Mouse (Mus musculus) midbrain, postnatal 0 days (tissue): Measurements from ENCODE around the gene Snd1. TPM values are rescaled to one million over a fixed set of nuclear protein-coding genes. Genes with fewer than 3 reads are reported as not detected.

Experiments
- ATAC-seq: fragments of 200-750 bp; cut with Nextera tagmentation; 2 replicates; pipeline ENCODE4 v1.8.0; 2017; ENCODE audit warnings: moderate number of reproducible peaks, mild to moderate bottlenecking, moderate TSS enrichment, moderate library complexity; ENCODE audit not compliant: low FRiP score
- DNase-seq: peaks from one replicate; pipeline ENCODE4 v3.0.0-alpha.2; 2015; ENCODE audit warnings: low spot score
- H3K27ac ChIP-seq: fragments of 300-500 bp; sonication (generic); 2 replicates; pipeline ENCODE4 v1.5.1; 2014; ENCODE audit warnings: low read depth, mild to moderate bottlenecking, low read length, mixed read lengths
- H3K27me3 ChIP-seq: fragments of 300-500 bp; sonication (generic); 2 replicates; pipeline ENCODE4 v1.6.1; 2014; ENCODE audit warnings: low read length, control low read depth, mixed read lengths; ENCODE audit not compliant: insufficient read depth
- H3K36me3 ChIP-seq: fragments of 300-500 bp; sonication (generic); 2 replicates; pipeline ENCODE4 v1.6.1; 2014; ENCODE audit warnings: low read length, control low read depth, mixed read lengths; ENCODE audit not compliant: insufficient read depth
- H3K4me1 ChIP-seq: fragments of 300-500 bp; sonication (generic); 2 replicates; pipeline ENCODE4 v1.6.1; 2014; ENCODE audit warnings: mild to moderate bottlenecking, control low read depth, antibody characterized with exemption, low read length, mixed read lengths; ENCODE audit not compliant: insufficient read depth
- H3K4me2 ChIP-seq: fragments of 300-500 bp; sonication (generic); 2 replicates; pipeline ENCODE4 v1.6.1; 2014; ENCODE audit warnings: low read depth, mild to moderate bottlenecking, low read length, mixed read lengths; ENCODE audit not compliant: poor library complexity, severe bottlenecking
- H3K4me3 ChIP-seq: fragments of 300-500 bp; sonication (generic); 2 replicates; pipeline ENCODE4 v1.5.1; 2014; ENCODE audit warnings: low read depth, mild to moderate bottlenecking, low read length, moderate library complexity
- H3K9ac ChIP-seq: fragments of 300-500 bp; sonication (generic); replicated peaks from 2 replicates; pipeline ENCODE4 v1.6.1; 2014; ENCODE audit warnings: mild to moderate bottlenecking, low read length, moderate library complexity, mixed read lengths; ENCODE audit not compliant: poor library complexity, severe bottlenecking
- H3K9me3 ChIP-seq: fragments of 300-500 bp; sonication (generic); 2 replicates; pipeline ENCODE4 v1.6.1; 2016; ENCODE audit warnings: low read length, control low read depth
- CTCF ChIP-seq: IDR thresholded peaks from 2 replicates; pipeline ENCODE4 v1.5.1; 2016; ENCODE audit warnings: antibody characterized with exemption, mild to moderate bottlenecking
- WGBS: fragments of 180-500 bp; shearing (Covaris S2); extraction: QIAGEN DNeasy Blood & Tissue Kit; methylation state at CpG from one replicate; pipeline ENCODE4 v1.1.7; 2014; 5-methylcytosine and 5-hydroxymethylcytosine counted together
- polyA plus RNA-seq: library from polyadenylated mRNA; unstranded; fragments of >200 nt; fragmentation: Nextera tagmentation; extraction: Ambion mirVana; gene quantifications from 2 replicates; pipeline ENCODE4 v1.2.1, GENCODE M21; 2015
- total RNA-seq: library from RNA; depleted of rRNA; stranded (reverse); fragments of >200 nt; gene quantifications from 2 replicates; pipeline ENCODE4 v1.2.3, GENCODE M21; 2014

Snd1 gene
- total and polyA plus RNA-seq, 2 experiments from 2014 or later = 70.6 to 81.1 TPM

- Histone ChIP-seq H3K9ac (no peak overlapping the region), H3K4me1 (0 out of 2 replicates have a peak, but pooled peaks cover 2% of the 10 kb centered on the region), H3K36me3 (no peaks in the 10 kb centered on the region), H3K4me2 (no peak overlapping the region), H3K27me3 (no peaks in the 10 kb centered on the region), H3K4me3 (no peak overlapping the region), H3K27ac (no peak overlapping the region), H3K9me3 (no peaks in the 10 kb centered on the region)
- TF ChIP-seq CTCF = no peak
- 30% methylated on average over 3 of the region's 3 CpGs for WGBS
- DNase-seq = no peak
- ATAC-seq = no peak
Measured at GRCm38 (mm10) chr6:28761728-28762127, 286.8 kb downstream of the Snd1 start.

DNA sequence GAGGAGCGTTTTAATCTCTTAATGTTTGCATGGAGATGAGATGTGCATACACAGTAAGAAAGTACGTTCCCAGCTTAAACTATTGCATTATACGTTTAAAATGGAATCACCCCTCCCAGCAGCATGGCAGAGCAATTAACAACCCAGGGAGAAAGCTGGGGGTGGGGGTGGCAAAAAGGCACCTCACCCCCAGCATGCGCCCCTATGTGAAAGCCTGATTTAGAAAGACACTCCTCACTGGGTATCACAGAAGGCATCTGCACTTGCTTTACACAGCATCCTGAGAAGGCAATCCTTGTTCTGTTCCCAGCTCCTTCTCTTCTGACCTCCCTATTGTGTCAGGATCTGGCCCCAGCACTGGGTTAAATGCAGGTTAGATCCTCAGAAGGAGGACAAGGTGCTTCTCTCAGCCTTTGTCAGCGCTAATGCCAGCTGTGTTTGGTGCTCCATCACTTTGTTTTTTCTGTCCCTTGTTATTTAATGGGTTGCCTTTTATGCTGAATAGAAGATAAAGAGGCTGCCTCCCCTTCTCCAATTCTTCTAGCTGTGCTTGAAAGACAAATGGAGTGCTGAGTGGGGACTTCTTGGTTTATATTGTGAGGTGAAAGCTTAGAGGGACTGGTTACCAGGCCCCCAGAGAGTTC, 287.3 kb downstream of the Snd1 start:
- no peak for TF ChIP-seq CTCF
- 23% methylated on average over 5 of the region's 5 CpGs for WGBS
- Histone ChIP-seq H3K4me1 (0 out of 2 replicates have a peak, but pooled peaks cover 2% of the 10 kb centered on the region), H3K27me3 (no peaks in the 10 kb centered on the region), H3K4me3 (no peak overlapping the region), H3K4me2 (no peak overlapping the region), H3K9ac (no peak overlapping the region), H3K27ac (no peak overlapping the region), H3K36me3 (no peaks in the 10 kb centered on the region), H3K9me3 (no peaks in the 10 kb centered on the region)
- no peak for ATAC-seq
- DNase-seq = no peak

GRCm38 (mm10) chr6:28766622-28767021, 291.7 kb downstream of the Snd1 start:
- Histone ChIP-seq H3K9ac (no peak overlapping the region), H3K36me3 (no peaks in the 10 kb centered on the region), H3K4me3 (no peak overlapping the region), H3K9me3 (no peaks in the 10 kb centered on the region), H3K27ac (no peak overlapping the region), H3K27me3 (no peaks in the 10 kb centered on the region), H3K4me2 (no peak overlapping the region), H3K4me1 (0 out of 2 replicates have a peak, but pooled peaks cover 2% of the 10 kb centered on the region)
- no peak for ATAC-seq
- 82% methylated on average over 3 of the region's 3 CpGs for WGBS
- no peak for TF ChIP-seq CTCF
- no peak for DNase-seq

DNA sequence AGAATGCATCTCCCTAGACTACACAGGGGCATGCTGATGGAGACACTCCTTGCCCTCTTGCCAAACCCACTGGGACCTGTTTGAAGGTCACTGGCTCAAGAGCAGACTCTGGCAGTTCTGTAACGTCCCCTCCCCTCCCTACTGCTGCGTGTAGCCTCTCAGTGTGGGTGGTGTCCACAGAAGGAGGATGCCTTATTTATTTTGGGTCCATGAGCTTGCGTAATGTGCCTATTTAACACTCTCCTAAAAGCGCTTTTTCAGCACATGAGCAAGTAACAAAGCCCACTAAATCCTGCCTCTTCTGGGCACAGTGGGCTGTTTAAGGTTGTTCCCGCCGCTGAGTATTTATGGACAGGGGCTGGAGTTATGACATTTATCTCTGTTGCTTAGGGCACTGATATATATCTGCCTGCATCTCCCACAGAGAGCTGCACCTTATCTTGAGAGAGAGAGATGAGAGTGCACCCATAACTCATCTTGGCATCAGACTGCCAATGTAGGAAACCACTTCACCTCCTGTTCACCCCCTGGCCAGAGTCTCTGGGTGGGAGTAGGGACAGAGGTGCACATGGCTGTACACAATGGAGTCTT, 293.0 kb downstream of the Snd1 start:
- DNase-seq (no peak), ATAC-seq (no peak)
- no peaks in the 10 kb centered on the region for H3K36me3 ChIP-seq
- no peak overlapping the region for H3K9ac ChIP-seq
- no peaks in the 10 kb centered on the region for H3K27me3 ChIP-seq
- H3K4me3 ChIP-seq = no peak overlapping the region
- TF ChIP-seq CTCF = no peak
- no peak overlapping the region for H3K4me2 ChIP-seq
- no peaks in the 10 kb centered on the region for H3K9me3 ChIP-seq
- H3K4me1 ChIP-seq = no peaks in the 10 kb centered on the region
- 85% methylated on average over 6 of the region's 6 CpGs for WGBS
- no peak overlapping the region for H3K27ac ChIP-seq

GRCm38 (mm10) chr6:28771331-28771730, 296.4 kb downstream of the Snd1 start:
- Histone ChIP-seq H3K4me3 (no peak overlapping the region), H3K36me3 (no peaks in the 10 kb centered on the region), H3K9me3 (no peaks in the 10 kb centered on the region), H3K27me3 (no peaks in the 10 kb centered on the region), H3K27ac (no peak overlapping the region), H3K4me1 (no peaks in the 10 kb centered on the region), H3K9ac (no peak overlapping the region), H3K4me2 (no peak overlapping the region)
- DNase-seq = no peak
- 15% methylated on average over 2 of the region's 2 CpGs for WGBS
- no peak for ATAC-seq
- TF ChIP-seq CTCF = no peak

- Histone ChIP-seq H3K36me3 (no peaks in the 10 kb centered on the region), H3K9ac (no peak overlapping the region), H3K4me2 (no peak overlapping the region), H3K27ac (no peak overlapping the region), H3K4me1 (no peaks in the 10 kb centered on the region), H3K4me3 (no peak overlapping the region), H3K9me3 (no peaks in the 10 kb centered on the region), H3K27me3 (no peaks in the 10 kb centered on the region)
- WGBS = 45% methylated on average over 3 of the region's 3 CpGs
- DNase-seq = no peak
- no peak for ATAC-seq
- TF ChIP-seq CTCF = no peak
Measured at GRCm38 (mm10) chr6:28781696-28782095, 306.8 kb downstream of the Snd1 start.
